Mouse (Mus musculus) brown adipose tissue, adult 24 weeks (tissue): ENCODE results near the gene Tmem129. TPM values are rescaled to one million over a fixed set of nuclear protein-coding genes. Genes with fewer than 3 reads are reported as not detected.

Source experiments
- H3K27ac ChIP-seq: fragments of 200-500 bp; replicated peaks from 2 replicates; pipeline ENCODE4 v1.5.1; 2012; ENCODE audit warnings: low read depth, mild to moderate bottlenecking, low read length
- H3K4me1 ChIP-seq: fragments of 200-500 bp; 2 replicates; pipeline ENCODE4 v1.6.1; 2012; ENCODE audit warnings: low read length, mixed read lengths; ENCODE audit not compliant: control insufficient read depth, insufficient read depth, insufficient read length
- H3K4me3 ChIP-seq: fragments of 200-500 bp; 2 replicates; pipeline ENCODE4 v1.5.1; 2012; ENCODE audit warnings: low read depth, mild to moderate bottlenecking, low read length, moderate library complexity; ENCODE audit not compliant: insufficient read depth
- polyA plus RNA-seq: library from polyadenylated mRNA; stranded (reverse); fragments of >200 nt; gene quantifications from 2 replicates; pipeline ENCODE4 v1.2.4, GENCODE M21; 2012; ENCODE audit not compliant: missing spikeins, insufficient read depth, insufficient read length

Gene Tmem129
- polyA plus RNA-seq: 16.3 and 19.4 TPM in 2 replicates

DNA sequence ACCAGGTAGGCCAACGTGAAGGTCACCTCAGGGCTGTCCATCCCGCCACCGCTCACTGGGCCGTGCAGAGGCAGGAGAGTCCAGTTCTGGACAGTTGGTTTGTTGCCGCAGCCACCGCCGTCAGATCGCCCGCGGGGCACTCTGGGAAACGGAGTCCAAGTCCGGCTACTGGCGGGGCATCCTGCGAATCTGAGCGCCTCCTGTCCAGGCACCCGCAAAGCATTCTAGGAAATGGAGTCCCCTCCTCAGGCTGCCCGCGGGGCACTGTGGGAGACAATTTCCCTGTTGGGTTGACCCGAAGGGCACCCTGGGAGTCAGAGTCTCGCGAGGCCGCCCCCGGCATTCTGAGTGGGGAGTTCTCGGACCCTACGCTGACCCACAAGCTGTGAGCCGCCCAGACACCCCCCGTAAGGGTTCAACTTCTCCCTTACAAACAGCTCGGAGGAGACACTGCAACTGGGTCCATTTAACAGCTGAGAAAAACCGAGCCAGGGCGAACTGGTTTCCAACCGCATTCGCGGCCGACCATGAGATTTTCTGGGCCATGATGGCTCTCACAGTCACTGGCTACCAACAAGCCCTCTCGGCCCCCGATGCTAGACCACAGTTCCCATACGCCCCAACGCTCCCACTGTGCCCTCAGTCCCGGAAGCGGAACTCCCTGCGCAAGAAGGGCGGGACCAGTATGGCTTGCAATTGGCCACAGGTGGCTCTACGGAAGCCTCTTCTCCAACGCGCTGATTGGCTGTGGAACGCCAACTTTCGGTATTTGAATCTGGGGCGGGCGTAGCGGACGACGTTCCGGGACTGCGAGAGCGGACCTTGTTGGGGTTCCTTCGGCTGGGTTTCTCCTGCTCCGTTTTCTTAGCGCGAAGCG, at the start of gene Tmem129, which contains the start of gene Tacc3:
Tmem129 (minus strand) TSS at position 630 of the 877 bp plus-strand sequence.
Tacc3 (plus strand) TSS at position 342 of the 877 bp plus-strand sequence.
- Histone ChIP-seq H3K4me3 (peak within 1 kb of the TSS; percentile 96), H3K4me1 (peaks cover 5% of the 10 kb centered on the region), H3K27ac (peak within 1 kb of the TSS; percentile 98)

DNA sequence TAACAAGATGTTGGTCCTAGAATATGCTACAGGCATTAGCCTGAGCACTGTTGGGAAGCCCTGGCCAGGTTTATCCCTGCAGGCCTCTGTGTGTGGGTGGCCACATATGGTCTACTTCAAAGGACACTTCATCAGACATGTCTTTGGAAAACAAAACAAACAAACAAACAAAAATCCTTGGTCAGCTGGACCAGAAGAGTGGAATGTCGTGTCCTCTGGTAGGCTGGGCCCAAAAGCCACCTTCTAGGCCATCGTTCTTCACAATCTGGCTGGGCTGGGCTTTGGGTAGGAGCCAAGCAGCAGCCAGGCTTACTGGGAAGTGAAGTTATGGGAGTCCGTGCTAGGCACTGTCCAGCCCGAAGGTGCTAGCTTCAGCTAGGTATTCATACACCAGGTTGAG, 48.9 kb upstream of the Tmem129 start:
- H3K27ac ChIP-seq: no peak overlapping the region
- no peak overlapping the region for H3K4me3 ChIP-seq
- H3K4me1 ChIP-seq: no peaks in the 10 kb centered on the region

DNA sequence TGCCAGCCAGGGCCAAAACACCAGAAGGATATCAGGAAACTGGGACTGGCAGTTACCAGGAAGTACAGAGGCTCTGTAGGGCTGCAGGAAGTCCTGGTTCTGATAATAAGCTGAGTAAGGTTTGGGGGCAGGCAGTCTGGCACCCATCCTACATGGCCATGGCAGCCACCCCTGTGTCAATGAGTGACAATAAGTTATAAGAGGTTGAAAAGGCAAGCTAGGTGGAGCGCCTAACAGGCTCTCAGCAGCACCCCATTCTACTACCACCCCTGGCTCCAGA, 48.1 kb upstream of the Tmem129 start:
- no peak overlapping the region for H3K4me3 ChIP-seq
- H3K4me1 ChIP-seq: no peaks in the 10 kb centered on the region
- no peak overlapping the region for H3K27ac ChIP-seq

DNA sequence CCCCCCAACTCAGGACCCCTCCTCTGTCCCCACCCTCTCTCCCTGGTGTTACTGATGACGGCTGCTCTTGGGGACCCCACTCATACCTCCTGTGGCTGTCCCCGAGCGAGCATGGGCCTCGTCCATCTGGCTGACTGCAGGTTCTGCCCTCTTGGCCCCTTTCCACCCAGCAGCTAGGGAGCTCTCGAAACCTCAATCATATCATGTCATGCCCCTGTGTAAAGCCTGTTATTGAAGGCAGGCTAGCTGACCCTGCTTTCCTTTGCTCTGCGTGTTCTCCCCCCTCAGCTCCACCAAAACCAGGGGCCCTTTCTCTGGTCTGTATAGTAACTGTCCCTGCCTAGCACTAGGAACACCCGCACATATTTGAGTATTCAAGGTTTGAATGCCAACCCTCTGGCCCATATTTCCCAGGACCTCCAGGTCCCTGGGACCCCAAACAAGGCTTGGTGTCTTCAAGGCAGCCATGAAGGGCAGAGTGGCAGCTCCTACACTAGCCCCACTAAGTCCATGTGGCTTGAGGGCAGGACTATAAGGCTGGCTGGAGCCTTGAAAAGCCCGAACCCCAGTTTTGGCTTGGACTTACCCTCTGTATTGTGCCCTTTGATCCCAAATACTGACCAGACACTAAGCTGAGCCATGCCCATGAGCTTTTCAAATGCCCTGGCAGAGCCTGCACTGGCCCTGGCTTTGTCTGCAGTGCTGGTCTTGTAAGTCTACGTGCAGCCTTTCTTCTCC, 47.6 kb upstream of the Tmem129 start:
- H3K4me1 ChIP-seq: no peaks in the 10 kb centered on the region
- H3K4me3 ChIP-seq: no peak overlapping the region
- no peak overlapping the region for H3K27ac ChIP-seq

DNA sequence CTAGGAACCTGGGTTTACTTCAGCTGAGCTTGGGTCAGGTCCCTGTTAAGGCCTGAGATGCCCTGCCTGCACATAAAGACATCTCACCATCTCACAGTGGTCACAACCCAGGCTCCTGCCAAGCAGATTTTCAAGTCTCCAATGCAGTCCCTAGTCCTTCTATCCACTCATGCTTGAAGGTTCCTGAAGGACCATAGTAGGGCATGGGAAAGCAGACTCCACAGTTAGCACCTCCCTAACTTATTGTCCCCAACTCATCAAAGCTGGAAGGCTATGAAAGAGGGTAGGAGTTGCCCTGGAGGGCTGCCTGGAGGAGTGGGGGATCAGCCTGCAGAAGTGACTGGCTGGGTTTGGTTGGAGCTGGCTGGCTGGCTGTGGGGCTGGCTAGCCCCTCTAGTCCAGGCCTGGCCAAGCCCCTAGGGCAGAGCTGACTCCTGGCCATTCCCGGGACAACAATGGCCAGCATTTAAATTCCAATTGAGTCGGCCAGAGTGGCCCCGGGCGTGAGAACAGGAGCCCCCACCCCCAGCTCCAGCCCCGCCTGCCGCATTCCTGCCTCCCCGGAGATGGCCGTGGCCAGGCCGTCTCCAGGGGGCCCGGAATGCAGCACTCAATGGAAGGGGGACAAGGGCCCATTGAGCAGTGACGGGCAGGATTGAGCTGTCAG, 46.9 kb upstream of the Tmem129 start:
- Histone ChIP-seq H3K4me1 (0 out of 2 replicates have a peak, but pooled peaks cover 3% of the 10 kb centered on the region), H3K27ac (no peak overlapping the region), H3K4me3 (no peak overlapping the region)

DNA sequence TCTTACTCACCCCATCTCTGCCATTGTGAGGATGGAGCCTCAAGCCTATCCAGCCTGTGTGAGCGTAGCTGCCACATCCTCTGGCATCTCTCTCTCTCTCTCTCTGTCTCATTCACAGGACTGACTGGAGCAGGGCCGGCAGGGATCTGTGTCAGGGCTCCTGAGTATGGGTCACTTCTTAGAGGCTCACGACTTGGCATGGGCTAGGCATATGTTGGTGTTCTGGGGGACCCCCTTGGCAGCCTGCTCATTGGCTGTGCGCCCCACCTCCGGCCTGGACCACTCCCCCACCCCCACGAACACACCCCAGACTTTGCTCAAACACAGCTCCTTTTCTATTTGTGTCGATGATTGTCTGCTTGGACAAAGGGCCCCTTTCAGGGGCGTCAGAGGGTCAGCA, 45.8 kb upstream of the Tmem129 start:
- Histone ChIP-seq H3K27ac (no peak overlapping the region), H3K4me3 (no peak overlapping the region), H3K4me1 (0 out of 2 replicates have a peak, but pooled peaks cover 3% of the 10 kb centered on the region)

DNA sequence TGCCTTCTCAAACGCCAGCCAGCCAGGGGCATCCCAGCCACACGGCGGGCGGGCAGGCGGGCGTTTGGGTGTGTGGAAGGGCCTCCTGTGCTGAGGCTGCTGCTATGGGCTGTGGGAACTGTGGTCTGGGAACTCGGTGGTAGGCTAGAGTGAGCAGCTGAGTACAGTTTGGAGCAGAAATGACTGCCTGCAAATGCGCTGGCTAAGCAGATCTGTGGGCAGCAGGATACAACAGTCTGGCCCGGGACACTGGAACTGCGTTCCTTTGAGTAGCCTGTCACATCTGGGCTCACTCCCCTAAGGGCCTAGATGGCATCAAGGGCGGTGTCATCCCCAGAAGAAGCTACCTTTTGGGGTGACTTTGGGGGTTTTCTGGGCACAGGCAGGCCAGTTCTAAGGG, 43.6 kb upstream of the Tmem129 start:
- Histone ChIP-seq H3K4me1 (0 out of 2 replicates have a peak, but pooled peaks cover 3% of the 10 kb centered on the region), H3K4me3 (no peak overlapping the region), H3K27ac (no peak overlapping the region)

DNA sequence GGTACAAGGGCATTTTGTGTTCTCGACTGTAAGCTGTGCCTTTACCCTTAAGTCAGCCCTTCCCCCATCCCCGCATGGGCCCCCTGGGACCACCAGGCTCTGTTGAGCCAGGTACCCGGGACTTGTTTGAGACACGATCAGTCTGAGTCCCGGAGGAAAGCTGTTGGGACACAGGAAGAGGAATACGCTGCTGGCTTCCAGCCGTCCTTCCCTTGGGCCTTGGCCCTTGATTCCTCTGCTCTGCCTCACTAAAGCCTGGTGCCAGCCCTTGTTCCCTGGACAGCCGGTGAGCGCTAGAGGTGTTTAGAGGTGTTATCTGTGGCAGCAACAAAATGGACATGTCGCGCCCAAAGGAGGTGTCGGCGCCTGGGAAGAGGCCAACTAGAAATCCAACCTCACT, 41.8 kb upstream of the Tmem129 start:
- Histone ChIP-seq H3K27ac (no peak overlapping the region), H3K4me1 (peaks cover 3% of the 10 kb centered on the region; the same call in 1 of the 2 replicates), H3K4me3 (no peak overlapping the region)

DNA sequence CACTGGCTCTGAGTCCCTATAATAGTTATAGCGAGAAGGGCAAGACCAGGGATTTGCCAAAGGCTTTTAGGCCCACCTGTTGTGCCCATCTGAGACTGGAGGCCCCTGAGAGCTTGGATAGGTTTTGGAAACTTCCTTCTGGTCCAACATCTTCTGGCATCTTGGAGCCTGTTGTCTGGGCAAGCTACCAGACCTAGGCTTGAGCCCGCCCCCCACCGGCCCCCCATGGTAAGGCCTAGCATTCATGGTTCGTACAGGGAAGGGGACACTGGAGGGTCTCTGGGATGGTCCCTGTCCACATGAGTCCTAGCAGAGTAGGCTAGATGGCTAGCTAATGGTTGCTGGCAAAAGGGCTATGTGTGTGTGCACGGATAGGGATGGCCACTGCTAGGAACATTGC, 40.5 kb upstream of the Tmem129 start:
- Histone ChIP-seq H3K4me1 (peaks cover 3% of the 10 kb centered on the region; the same call in 1 of the 2 replicates), H3K27ac (no peak overlapping the region), H3K4me3 (no peak overlapping the region)

DNA sequence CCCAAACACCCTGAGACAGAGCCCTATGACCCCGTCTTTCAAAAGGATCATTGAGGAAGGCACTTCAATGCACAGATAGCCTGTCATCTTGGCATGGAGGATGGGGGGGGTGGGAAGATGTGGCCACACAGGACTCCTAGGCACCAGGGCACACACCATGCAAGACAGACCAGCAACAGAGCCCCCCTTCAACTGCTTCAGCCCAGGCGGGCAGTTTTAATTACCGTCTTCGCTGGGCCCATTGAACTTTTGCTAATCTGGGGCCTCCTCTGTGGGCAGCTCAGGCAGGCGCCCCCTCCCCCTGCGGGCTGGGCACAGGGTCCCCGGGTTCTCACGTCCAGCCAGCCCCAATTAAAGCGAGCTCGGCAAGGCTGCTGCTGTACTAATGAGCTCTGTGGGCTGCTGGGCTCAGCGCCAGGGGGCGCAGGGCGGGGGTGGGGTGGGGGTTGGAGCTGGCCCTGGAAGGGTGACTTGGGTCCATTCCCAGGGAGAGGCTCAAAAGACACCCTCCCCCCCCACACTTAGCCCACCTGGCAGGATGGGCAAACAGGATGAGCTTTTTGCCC, 39.8 kb upstream of the Tmem129 start:
- H3K27ac ChIP-seq: no peak overlapping the region
- peaks cover 3% of the 10 kb centered on the region; the same call in 1 of the 2 replicates for H3K4me1 ChIP-seq

DNA sequence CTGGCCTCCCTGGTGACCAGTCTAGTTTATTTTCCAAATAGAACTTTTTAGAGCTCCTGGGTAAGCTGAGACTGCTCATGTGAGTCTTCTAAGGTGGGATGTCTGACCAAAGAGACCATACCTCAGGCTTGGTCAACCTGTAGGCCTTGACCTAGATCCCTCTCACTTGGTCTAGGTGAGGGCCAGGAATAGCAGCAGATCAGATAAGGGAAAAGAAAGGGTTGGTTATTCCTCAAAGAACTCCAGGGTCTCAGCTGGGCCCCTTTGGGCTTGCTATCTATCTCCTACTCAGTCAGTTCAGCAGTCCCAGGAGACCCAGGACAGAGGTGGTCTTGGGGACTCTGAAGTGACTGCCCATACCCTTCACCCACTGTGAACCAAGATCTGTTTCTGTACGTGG, 39.3 kb upstream of the Tmem129 start:
- no peak overlapping the region for H3K27ac ChIP-seq
- H3K4me1 ChIP-seq: peaks cover 3% of the 10 kb centered on the region; the same call in 1 of the 2 replicates

More for the DNA sequence above, 39.8 kb upstream of the Tmem129 start:
- H3K4me3 ChIP-seq: no peak overlapping the region

DNA sequence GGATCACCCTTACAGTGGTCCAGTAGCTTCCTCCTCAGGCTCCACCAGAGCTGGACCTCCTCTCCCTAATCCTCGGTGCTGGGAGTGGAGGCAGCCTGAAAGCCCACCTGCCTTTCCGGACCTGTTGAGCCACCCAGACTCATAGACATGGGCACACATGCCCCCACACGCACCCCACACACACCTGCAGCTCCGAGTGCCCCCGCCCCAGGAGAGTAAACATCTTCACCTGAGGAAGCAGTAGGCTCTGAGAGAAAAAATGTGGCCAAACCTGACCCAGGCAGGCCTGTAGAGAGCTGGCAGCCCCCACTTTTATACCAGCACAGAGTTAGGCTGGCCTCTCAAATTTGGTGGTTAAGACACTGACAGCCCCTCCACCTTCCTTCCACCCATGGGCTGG, 38.2 kb upstream of the Tmem129 start:
- Histone ChIP-seq H3K4me1 (peaks cover 3% of the 10 kb centered on the region; the same call in 1 of the 2 replicates), H3K4me3 (no peak overlapping the region), H3K27ac (no peak overlapping the region)

More for the DNA sequence above, 39.3 kb upstream of the Tmem129 start:
- H3K4me3 ChIP-seq: no peak overlapping the region

DNA sequence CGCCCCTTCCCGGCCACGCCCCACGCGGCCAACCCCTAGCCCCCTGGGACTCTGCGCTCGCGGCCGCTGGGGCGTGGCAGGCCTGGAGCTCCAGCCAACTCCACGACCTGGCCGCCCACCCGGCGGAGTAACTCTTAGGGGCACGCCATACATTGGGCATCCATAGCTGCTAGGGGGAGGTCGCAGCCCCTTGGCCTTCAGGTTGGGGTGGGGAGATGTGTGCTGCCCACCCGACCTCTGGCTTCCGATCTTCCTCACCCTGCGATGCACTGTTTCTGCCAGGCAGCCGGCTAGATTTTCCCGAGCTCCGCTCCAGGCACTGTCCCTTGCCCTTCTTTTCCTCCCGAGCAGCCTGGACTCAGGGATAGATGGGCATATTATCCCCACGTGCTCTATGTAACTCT, 37.5 kb upstream of the Tmem129 start:
- Histone ChIP-seq H3K27ac (no peak overlapping the region), H3K4me1 (peaks cover 3% of the 10 kb centered on the region; the same call in 1 of the 2 replicates), H3K4me3 (peak overlapping the region; percentile 71)

DNA sequence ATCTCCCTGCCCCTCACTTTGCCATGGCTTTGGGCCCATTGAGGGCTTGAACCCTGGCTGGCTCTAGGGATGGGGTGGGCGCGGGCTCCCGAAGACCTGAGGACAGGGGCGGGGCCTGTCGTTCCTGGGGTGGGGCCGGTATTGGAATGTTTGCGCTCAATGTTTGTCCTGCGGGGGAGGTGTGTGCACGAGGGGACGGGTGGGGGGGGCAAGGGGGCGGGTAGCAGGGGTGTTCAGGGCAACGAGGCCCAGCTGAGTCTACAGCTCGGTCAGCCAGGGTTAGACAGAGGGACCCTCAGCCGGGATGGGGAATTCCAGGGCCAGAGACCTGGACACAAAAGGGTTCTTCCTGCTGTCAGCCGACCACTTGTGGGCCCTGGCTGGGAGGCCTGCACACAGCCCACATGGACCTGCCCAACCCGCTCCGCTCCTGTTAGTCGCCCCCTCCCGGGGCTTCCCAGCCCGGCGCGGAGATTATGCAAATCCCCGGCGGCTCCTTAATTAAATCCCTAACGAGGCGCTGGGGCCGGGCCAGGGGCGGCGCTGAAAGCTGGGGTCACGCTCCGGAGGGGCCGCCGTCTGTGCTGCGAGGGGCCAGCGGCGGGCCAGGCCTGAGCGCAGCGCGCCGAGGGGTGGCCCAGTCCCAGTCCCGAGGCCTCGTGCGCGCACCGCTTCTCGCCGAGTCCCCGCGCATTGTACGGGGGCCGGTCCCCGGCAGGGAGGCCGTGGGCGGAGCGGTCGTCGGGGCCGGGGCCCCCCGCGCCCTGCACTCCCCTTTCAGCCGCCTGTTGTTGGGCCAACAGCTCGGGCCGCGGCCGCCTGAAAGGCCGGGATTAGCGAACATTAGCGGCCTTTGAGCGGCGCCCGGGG, 36.9 kb upstream of the Tmem129 start:
- H3K4me3 ChIP-seq: peak overlapping the region; percentile 71
- peak overlapping the region; percentile 48; the same call in 1 of the 2 replicates for H3K27ac ChIP-seq
- no peaks in the 10 kb centered on the region; the same call in 1 of the 2 replicates for H3K4me1 ChIP-seq
